Mouse (Mus musculus): ENCODE data around the gene Hectd3. TPM values are rescaled to one million over a fixed set of nuclear protein-coding genes. Genes with fewer than 3 reads are reported as not detected.

Gene Hectd3
- polyA plus RNA-seq (2017; shearing (Covaris generic)): 11.1 TPM

GRCm38 (mm10) chr4:116995131-116995797, at the start of gene Hectd3:
Hectd3 (plus strand) TSS chr4:116995317.

GRCm38 (mm10) chr4:116993672-116994621, 1.2 kb upstream of the Hectd3 start, which contains the start of gene Urod:
Urod (minus strand) TSS chr4:116994413.

GRCm38 (mm10) chr4:117019206-117020134, 24.4 kb downstream of the Hectd3 start, which contains the start of gene Eif2b3:
Eif2b3 (plus strand) TSS chr4:117019402.

Other genes with a start within 250 kb of the Hectd3 start
- gene Toe1, start 187.7 kb upstream of the Hectd3 start, polyA plus RNA-seq (2017; shearing (Covaris generic)): 48.2 TPM
- gene Mutyh, start 187.6 kb upstream of the Hectd3 start, polyA plus RNA-seq (2017; shearing (Covaris generic)): 16.8 TPM
- 0.63 TPM for gene Hpdl, start 173.6 kb upstream of the Hectd3 start, polyA plus RNA-seq (2017; shearing (Covaris generic))
- 0.05 TPM for gene Zswim5, start 117.9 kb upstream of the Hectd3 start, polyA plus RNA-seq (2017; shearing (Covaris generic))
- gene Urod, start 904 bp upstream of the Hectd3 start, polyA plus RNA-seq (2017; shearing (Covaris generic)): 107 TPM
- gene Eif2b3, start 24.1 kb downstream of the Hectd3 start, polyA plus RNA-seq (2017; shearing (Covaris generic)): 32.8 TPM
- gene Ptch2, start 100.8 kb downstream of the Hectd3 start, polyA plus RNA-seq (2017; shearing (Covaris generic)): 0.35 TPM
- gene Btbd19, start 130.4 kb downstream of the Hectd3 start, polyA plus RNA-seq (2017; shearing (Covaris generic)): 61.4 TPM
- gene Tctex1d4, start 131.5 kb downstream of the Hectd3 start, polyA plus RNA-seq (2017; shearing (Covaris generic)): 1.4 TPM
- gene Plk3, start 138.6 kb downstream of the Hectd3 start, polyA plus RNA-seq (2017; shearing (Covaris generic)): 3.1 TPM
- 478 TPM for gene Rps8, start 160.9 kb downstream of the Hectd3 start, polyA plus RNA-seq (2017; shearing (Covaris generic))
- gene Kif2c, start 187.3 kb downstream of the Hectd3 start, polyA plus RNA-seq (2017; shearing (Covaris generic)): 3.7 TPM